Mouse (Mus musculus) granulocyte monocyte progenitor cell, adult 5-6 weeks (primary cell): ENCODE measurements around the gene Slc16a1. TPM values are rescaled to one million over a fixed set of nuclear protein-coding genes. Genes with fewer than 3 reads are reported as not detected.
"Not testable (repeated sequence)": the region's sequence is repeated elsewhere in the genome, so short reads cannot be mapped to it uniquely, and the experiment has no call there.

Experiments
- ATAC-seq: replicated peaks from 2 replicates; pipeline ENCODE4 v1.8.0; 2016; ENCODE audit warnings: mild to moderate bottlenecking, moderate TSS enrichment, inconsistent platforms; ENCODE audit not compliant: poor library complexity, severe bottlenecking
- total RNA-seq, 2 experiments: library from RNA; stranded (forward) in 1 of 2; stranded (reverse) in 1 of 2; fragments of 200-712, 200-1000 nt in 1 of 2; fragments of >200 nt in 1 of 2; fragmentation: Nextera tagmentation in 1 of 2; gene quantifications; 2 replicates each; pipeline ENCODE4 v1.2.3; 2014 to 2017

The Slc16a1 gene
- total RNA-seq, 2 experiments from 2014 or later: 36.4 to 88.6 TPM

GRCm38 (mm10) chr3:104671543-104671942, 33.1 kb downstream of the Slc16a1 start:
- ATAC-seq: peak; percentile 9; the same call in 1 of the 2 replicates

- 0 out of 2 replicates have a peak, but pooled peaks have one; percentile 13 for ATAC-seq
Observed at GRCm38 (mm10) chr3:104672041-104672440, 33.6 kb downstream of the Slc16a1 start.

DNA sequence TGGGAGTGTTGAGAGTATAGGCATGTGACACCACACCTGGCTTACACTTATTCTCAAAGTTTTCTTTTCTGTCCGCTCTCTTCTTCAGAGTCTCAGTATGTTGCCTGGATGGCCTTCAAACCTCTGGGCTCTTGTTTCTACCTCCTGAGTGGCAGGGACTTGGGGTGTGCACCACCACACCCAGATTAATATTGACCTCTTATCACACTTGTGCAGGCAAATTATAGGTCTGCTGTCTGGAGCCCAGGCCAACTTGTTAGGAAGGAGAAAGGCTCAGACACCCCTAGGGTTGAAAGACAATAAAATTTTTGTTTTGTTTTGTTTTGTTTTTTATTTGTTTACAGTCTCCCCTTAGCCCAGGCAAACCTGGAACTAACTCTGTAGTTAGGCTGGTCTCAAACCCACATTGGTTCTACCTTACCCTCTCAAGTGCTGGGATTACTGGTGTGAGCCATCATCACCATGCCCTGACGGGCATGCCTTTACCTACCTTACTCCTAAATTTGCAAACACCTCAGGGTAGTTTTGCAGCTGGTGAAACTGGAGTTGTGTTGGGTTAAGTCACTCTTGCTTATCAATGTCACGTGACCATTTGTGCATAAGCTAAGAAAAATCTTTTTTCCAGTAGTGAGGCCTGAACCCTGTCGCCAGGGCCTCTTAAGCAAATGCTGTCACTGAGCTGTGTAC, 35.3 kb downstream of the Slc16a1 start:
- ATAC-seq: no peak

DNA sequence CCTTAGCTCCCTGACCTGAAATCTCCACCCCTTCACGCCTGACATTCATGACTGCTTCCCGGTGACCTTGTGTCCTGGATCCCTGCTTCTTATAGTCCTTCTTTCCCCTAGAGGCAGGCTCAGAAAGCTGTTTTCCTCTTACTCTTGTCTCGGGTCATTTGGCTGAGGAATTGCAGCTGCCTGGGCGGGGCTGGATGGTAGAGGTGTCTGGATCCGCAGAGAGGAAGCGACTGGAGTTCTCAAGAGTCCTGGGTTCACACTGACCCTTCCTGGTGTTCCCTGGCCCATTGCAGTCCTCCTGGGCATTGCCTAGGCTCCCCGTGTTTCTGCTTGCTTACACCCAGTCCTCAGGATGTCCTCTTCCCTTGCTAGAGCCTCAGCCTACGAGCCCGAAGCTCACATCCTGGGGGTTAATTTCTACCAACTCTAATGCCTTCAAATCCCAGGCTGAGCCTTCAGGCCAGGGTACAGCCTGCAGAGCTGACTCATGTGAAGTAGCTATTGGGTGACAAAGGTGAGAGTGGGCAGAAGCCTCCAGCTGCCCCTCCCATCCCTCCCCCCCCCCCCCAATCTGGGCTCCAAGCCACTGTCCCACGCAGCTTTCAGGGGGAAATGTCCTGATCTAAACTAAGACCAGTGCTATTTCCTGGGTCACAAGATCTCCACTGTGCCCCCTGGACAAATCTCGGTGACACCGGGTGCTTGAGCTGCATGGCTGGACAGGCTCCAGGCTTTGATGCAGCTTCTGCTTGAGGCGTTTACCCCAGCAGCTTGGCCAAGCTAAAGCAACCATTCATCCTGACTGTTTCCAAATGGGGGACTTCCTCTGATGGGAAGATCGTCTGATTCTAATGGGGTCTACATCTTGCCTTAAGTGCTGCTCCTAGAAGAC, 36.1 kb downstream of the Slc16a1 start:
- no peak for ATAC-seq

- peak; percentile 53 for ATAC-seq
Observed at GRCm38 (mm10) chr3:104675258-104675851, 36.9 kb downstream of the Slc16a1 start.

DNA sequence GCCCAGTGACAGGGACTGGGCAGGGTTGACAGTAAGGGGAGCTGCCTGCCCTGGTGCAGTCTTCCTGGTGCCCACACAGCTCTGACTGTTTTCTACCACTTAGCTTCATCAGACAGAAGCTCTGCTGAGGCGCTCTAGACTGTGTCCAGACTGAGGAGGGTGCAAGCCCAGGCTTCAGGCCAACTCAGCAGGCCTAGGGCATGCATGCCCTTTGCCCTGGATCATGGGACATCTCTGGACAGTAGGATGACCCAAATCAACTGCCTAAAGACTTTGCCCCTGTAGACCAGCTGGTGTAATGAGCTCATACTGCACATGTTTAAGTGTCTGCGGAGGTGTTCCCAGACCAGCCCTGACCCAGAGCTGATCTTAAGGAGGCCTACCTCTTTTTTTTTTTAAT, 39.3 kb downstream of the Slc16a1 start:
- no peak for ATAC-seq

- ATAC-seq: no peak
Observed at GRCm38 (mm10) chr3:104678826-104679225, 40.4 kb downstream of the Slc16a1 start.

DNA sequence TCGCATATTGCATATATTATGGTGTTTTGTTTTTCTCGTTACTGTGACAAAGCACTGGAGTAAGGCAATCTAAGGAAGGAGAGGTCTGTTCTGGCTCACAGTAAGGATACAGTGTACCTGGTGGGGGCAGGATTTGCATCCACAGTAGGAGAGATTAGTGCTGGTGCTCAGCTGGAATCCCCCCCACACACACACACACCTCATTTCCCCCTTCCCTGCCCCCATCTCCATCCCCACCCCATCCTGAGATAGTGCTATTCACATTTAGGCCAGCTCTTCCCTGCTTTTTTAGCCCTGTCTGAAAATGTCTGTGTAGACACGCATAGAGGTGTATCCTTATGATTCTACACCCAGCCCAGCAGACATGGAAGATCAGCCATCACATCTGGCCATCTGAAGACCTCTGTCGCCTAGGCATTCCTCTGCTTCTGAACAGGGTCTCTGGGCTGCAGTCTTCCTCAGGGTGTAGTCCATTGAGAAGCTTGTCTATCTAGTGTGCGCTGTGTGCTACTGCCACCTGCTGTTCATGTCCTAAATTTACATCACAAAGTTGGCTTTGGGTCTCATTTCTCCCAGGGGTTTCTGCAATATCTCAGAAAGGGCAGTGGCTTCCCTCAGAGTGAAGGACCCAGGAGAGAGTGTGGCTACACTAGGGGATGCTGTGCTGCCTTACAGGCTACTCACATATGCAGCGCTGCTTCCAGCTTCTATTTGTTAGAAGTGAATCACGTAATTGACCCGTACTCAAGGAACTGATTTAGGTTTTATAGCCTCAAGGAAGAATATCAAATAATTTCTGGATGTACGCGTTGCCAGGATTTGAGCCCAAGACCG, 44.4 kb downstream of the Slc16a1 start:
- peak; percentile 98 for ATAC-seq

DNA sequence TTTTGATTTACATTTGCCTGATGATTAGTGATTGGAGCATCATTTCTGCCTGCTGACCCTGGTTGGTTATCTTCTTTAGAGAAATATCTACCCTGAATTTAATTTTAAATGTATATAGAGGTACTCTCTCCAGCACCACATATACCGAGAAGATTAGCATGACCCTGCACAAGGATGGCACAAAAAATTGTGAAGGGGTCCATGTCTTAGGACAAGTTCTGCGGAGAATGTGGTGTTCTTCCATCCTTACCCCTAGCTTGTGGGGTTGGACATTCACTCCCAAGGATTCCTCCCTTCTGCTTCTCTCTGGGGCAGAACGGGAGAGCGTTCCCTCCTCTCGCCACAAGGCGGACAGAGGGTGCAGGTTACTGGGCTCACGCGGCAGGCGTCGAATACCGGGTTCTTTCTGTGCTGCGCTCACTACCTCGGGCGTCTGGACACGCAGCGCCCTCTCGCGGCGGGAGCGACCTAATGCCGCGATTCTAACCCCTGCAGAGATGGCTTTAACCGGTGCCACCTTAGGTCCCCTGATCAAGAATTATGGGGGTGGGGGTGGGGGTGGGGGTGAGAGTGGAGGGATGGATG, 62.4 kb downstream of the Slc16a1 start:
- ATAC-seq: peak; percentile 100

DNA sequence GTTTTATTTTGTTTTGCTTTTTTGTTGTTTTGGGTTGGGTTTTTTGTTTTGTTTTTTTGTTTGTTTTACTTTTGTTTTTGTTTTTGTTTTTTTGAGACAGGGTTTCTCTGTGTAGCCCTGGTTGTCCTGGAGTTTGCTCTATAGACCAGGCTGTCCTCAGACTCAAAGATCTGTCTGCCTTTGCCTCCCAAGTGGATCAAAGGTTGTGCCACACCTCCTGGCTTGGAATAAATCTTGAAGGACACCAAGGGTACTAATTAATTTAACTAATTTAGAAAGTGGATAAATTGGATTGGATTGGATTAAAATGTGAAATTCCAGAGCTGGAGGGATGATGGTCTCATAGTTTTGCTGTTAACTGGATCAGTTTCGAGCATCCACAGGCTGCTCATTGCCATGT, 63.3 kb downstream of the Slc16a1 start:
- ATAC-seq: no peak

GRCm38 (mm10) chr3:104703941-104704340, 65.5 kb downstream of the Slc16a1 start:
- no peak for ATAC-seq

DNA sequence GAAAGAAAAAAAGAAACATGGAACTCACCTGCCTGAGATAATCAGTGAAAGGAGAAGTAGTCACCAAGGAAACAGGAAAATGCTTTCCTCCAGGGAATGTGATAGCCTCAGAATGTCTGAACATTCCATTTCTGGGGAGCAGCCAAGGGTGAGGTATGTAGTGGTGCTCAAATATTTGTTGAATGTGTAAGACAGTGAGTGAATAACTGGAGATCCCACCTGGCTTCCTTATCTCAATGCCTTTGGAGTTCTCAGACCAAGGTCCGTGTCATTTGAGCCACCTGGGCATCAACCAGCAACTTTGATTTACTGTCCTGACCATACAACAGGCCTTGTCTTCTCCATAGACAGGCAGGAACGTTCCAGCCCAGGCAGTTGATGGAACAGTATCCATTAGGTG, 68.0 kb downstream of the Slc16a1 start:
- ATAC-seq: no peak

GRCm38 (mm10) chr3:104706951-104707771, 68.7 kb downstream of the Slc16a1 start:
- ATAC-seq: peak; percentile 96

DNA sequence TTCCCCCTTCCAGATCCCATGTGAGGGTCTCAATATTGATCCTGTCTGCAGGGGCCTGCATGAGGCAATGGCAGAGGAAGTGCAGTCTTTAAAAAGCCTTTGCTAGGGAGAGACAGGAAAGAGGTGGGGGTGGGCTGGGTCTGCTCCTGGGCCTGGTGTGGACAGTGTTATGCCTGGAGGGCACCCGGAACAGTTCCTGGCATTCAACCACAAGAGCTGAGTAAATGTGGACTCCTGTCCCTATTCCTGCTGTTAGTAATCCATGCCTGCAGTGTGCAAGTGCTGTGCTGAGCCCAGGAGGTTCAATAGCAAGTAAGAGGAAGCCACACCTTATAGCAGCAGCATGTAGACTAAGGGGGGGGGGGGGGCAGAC, 69.3 kb downstream of the Slc16a1 start:
- ATAC-seq: not testable (repeated sequence)

Other genes starting within 250 kb of the Slc16a1 start
- gene Lrig2, start 126.8 kb upstream of the Slc16a1 start, total RNA-seq (2014; fragmentation: Nextera tagmentation): 11.8 and 15.1 TPM in 2 replicates
- gene Lrig2, start 126.8 kb upstream of the Slc16a1 start, total RNA-seq (2017): 24.6 and 27.2 TPM in 2 replicates
- not detected in 2 replicates for gene Ppm1j, start 142.4 kb downstream of the Slc16a1 start, total RNA-seq (2014; fragmentation: Nextera tagmentation)
- not detected in 2 replicates for gene Ppm1j, start 142.4 kb downstream of the Slc16a1 start, total RNA-seq (2017)
- not detected in 2 replicates for gene Fam19a3, start 143.2 kb downstream of the Slc16a1 start, total RNA-seq (2014; fragmentation: Nextera tagmentation)
- gene Fam19a3, start 143.2 kb downstream of the Slc16a1 start, total RNA-seq (2017): not detected in 2 replicates
- gene Rhoc, start 149.7 kb downstream of the Slc16a1 start, total RNA-seq (2014; fragmentation: Nextera tagmentation): not detected in 2 replicates
- not detected in 2 replicates for gene Rhoc, start 149.7 kb downstream of the Slc16a1 start, total RNA-seq (2017)
- gene Mov10, start 179.9 kb downstream of the Slc16a1 start, total RNA-seq (2014; fragmentation: Nextera tagmentation): 12.2 and 13.9 TPM in 2 replicates
- 2.4 TPM in 2 replicates for gene Mov10, start 179.9 kb downstream of the Slc16a1 start, total RNA-seq (2017)
- gene St7l, start 225.3 kb downstream of the Slc16a1 start, total RNA-seq (2014; fragmentation: Nextera tagmentation): 19.7 and 27.5 TPM in 2 replicates
- gene St7l, start 225.3 kb downstream of the Slc16a1 start, total RNA-seq (2017): 18.4 and 30.3 TPM in 2 replicates
- gene Capza1, start 225.8 kb downstream of the Slc16a1 start, total RNA-seq (2014; fragmentation: Nextera tagmentation): 194 and 247 TPM in 2 replicates
- gene Capza1, start 225.8 kb downstream of the Slc16a1 start, total RNA-seq (2017): 262 and 322 TPM in 2 replicates